Mouse (Mus musculus): ENCODE data around the gene Inf2.

Gene Inf2

DNA sequence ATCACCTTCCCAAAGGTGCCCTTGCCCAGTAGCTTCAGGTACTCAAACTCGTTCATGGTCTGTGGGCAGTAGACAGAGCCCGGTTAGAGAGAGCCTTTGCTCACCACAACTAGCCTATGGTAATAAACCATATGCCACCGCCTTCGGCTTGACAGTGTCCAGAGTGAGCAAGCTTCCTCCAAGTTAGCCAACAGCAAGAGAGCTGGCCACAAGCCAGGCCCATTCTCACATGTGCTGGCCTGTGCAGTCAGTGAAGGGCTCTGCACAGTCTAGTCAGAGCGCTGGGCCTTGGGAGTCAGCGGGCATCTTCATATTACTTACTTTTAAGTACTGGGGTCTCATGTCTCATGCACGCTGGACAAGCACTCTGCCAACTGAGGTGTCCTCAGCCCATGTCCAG, 70.0 kb downstream of the Inf2 start:
- DNase-seq (ENCODE audit: low read depth, low spot score): peak; percentile 83

DNA sequence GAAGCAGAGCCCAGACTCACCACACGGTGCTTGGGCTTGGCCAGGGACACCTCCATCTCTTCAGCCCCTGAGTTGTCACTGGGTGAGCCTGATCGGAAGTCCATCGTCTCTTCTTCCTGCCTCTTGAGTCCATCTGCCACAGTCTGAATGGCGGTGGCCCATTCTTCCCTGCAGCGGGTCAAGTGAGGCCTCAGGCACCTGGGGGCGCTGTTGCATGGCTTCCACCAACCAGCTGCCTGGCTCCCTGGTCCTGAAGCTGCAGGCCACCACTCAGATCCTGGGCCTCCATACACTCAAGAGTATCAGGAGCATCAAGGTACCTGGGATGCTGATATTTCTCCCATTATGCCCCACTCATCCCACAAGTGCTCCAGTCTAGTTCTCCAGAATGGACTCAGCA, 70.5 kb downstream of the Inf2 start:
- peak; percentile 52 for DNase-seq (ENCODE audit: low read depth, low spot score)

DNA sequence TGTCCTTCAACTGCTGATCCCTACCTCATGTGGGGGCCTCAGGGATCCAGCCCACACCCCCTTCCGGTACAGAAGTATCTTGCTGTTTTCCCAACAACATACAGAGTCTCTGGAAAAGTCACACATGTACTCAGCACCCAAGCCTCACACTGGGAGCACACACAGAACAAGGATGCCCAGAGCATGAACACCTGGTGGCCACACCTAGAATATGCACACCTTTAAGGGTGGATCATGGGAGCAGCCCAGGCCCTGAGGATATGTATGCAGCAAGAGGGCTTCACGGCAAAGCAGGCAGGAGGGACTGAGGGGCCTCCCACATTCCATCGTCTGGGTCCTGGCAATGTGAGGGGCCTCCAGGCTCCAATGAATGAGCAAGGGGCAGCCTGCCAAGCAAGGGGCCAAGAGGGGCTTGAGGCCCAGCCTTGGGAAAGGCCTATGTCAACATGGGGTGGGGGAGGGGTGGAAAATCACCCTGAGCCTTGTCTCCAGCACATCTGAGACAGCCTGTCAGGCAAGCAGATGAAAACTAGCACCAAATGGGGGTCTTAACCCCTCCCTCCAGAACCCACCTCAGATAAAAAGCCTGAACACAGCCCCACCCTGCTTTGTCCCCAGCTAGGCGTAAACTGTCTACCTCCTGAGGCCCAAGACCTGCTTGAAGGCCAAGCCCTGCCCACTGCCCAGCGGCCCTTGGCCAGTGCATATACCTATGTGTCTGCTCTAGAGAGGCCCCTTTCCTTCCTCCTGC, 72.2 kb downstream of the Inf2 start:
- no peak for DNase-seq (ENCODE audit: low read depth, low spot score)

DNA sequence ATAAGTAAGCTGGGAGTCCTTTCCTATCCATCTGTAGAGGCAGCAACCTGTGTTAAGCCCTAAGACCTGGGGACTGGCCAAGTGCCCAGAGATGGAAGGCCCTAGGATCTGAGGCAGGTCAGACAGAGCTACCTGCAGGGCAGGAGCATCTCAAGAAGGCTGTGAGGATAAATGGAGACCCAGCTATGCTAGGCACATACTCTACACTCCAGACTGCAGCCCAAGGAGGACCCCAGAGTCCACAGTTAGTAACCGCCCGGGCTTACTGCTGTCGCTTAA, 72.7 kb downstream of the Inf2 start:
- no peak for DNase-seq (ENCODE audit: low read depth, low spot score)

DNA sequence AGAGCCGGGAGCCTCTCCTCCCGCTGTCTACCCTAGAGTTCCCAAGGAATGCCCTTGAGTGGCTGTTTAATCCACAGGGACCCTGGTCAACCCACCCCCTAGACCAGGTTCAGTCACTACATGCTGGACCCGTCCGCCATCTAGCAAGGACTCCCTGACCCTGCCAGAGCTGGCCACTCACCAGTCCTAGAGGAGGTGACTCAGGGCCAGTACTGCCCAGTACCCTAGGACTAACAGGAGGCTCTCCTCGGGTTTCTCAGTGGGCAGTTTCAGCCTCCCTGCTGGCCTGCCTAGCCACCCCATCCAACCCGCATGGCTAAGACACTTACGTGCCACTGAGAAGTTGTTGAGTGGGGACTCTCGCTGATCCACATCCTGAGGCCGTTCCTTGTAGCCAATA, 73.3 kb downstream of the Inf2 start:
- no peak for DNase-seq (ENCODE audit: low read depth, low spot score)

DNA sequence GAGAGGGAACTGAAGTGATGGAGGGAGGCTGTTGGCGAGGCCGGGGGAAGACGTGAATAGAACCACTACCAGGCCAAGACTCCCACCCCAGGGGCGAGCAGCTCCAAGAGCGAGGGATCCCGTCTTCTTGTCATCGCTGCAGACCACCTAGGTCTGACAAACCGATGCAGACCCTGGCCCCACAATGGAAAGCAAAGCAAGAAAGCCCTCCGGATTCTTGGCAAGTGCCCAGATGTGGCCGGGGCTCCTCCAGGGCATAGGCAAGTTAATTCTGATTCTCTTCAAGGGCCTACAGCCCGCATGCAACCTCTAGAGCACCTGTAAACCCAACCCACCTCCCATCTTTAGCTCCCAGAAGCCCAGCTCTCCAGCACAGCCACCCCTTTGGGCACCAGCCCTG, 74.7 kb downstream of the Inf2 start:
- DNase-seq (ENCODE audit: low read depth, low spot score): no peak

DNA sequence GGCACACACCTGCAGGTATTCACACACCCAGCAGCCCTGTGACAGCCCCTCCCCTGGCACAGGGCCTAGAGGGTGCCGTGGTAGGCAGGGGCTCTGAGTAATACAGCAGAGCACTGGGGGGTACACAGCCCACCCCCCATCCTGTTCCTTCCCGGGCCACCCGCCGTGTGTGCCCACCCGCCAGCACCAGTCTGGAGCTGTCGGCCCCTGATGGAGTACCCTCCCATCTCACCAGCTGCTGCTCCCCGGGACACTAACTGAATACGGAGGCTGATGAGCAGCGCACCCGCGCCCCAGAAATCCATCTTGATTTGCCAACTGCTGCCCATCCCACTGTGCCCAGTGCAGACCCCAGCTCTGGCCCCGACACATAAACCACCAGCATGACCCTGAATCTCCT, 75.1 kb downstream of the Inf2 start:
- DNase-seq (ENCODE audit: low read depth, low spot score): no peak

DNA sequence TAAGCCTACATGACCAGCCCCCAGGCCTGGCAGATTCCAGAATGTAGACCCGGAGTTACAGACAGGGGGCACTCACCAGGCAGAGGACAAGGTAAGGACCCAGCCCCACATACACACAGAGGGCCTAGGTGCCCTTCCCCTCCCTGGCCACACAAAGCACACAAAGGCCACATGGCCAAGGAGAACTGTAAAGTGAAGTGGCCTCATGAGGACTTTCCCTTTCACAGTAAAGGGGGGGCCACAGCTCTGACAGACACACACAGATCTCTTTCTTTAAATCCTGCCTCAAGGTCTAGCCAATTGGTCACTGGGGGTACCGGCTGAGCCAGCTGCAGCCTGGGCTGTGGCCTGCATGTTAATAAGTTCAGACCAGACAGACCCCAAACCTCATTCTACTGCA, 75.5 kb downstream of the Inf2 start:
- DNase-seq (ENCODE audit: low read depth, low spot score): no peak

DNA sequence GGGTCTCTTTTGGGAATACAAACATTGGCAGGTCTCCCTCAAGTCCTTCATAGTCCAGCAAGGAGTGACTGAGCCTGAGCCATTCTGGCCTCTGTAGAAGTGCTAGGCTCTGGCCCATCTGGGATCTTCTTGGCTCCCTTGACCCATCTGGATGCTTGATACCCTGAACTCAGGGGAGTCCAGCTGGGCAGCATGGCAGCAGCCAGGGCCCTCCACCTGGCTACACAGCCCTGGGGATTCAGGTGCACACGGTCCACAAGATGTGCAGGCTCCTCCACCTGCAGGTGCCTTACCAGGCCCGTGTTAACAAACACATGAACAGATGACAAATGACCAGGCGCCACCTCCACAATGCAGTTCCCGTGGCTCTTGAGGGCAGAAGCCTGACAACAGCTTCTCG, 76.1 kb downstream of the Inf2 start:
- no peak for DNase-seq (ENCODE audit: low read depth, low spot score)
